Mouse (Mus musculus) left cerebral cortex, adult 6 months (tissue): ENCODE results near the gene Olfr533. TPM values are rescaled to one million over a fixed set of nuclear protein-coding genes. Genes with fewer than 3 reads are reported as not detected.

Source experiments
- long read RNA-seq, 2 experiments: library from polyadenylated mRNA; unstranded; transcript quantifications; one replicate each; pipeline ENCODE4 v2.0.0; 2019 to 2020
- polyA plus RNA-seq: library from polyadenylated mRNA; unstranded; fragments of <200 nt; fragmentation: Nextera tagmentation; gene quantifications from 2 replicates; pipeline ENCODE4 v1.2.3, GENCODE M21; 2021

The Olfr533 gene
- polyA plus RNA-seq = not detected in 2 replicates
- long read RNA-seq, experiment 1 = 0 reads
- long read RNA-seq, experiment 2 = 0 reads

GRCm38 (mm10) chr7:140463070-140463469 lies at the start of gene Olfr533:
TSS of gene Olfr533 (plus strand) at chr7:140463370.

GRCm38 (mm10) chr7:140421539-140421938 lies 41.6 kb upstream of the Olfr533 start, which contains the start of gene Olfr532:
TSS of gene Olfr532 (minus strand) at chr7:140421639.

GRCm38 (mm10) chr7:140483916-140484315 lies 20.7 kb downstream of the Olfr533 start, which contains the start of gene Olfr535:
TSS of gene Olfr535 (plus strand) at chr7:140484216.

DNA sequence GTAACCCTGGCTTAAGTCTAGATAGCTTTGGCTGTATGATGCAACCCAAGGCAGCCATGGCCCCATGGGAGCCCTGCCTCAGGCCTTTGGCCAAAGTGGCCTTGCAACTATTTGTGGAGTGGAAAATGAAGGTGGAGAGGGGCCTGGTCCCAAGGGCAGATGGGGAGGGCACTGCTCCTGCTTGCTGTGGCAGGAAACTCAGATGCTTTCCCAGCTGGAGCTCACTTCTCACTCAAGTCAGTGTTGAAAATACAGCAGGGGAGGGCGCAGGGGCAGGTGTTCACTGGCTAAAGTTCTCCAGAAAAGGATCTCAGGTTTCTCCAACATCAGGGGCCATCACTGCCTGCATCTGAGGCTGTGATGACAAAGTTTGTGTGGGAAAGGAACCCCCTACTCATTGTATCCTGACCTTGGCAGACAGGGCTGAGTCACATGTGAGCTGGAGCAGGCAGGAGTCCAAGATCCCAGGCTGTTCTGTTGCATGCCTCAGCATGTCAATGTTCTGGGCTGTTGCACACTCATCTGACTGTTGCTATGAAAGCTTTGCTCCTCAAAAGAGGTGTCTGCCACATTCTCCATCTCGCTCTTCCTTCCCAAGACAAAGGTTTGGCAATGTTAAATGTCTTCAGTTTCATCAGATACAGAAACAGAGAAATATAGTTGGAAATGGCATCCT lies 44.3 kb downstream of the Olfr533 start, which contains the start of gene Olfr536:
Olfr536 (minus strand) TSS at position 51 of the 676 bp plus-strand sequence.

Other genes with a start within 250 kb of the Olfr533 start
- gene Cd163l1, start 245.1 kb upstream of the Olfr533 start, polyA plus RNA-seq = not detected in 2 replicates
- gene 5830411N06Rik, start 216.1 kb upstream of the Olfr533 start, polyA plus RNA-seq = not detected in 2 replicates
- gene Olfr525, start 142.5 kb upstream of the Olfr533 start, polyA plus RNA-seq = not detected in 2 replicates
- not detected in 2 replicates for gene Olfr527, start 129.4 kb upstream of the Olfr533 start, polyA plus RNA-seq
- gene Olfr60, start 101.7 kb upstream of the Olfr533 start, polyA plus RNA-seq = not detected in 2 replicates
- gene Olfr530, start 87.0 kb upstream of the Olfr533 start, polyA plus RNA-seq = not detected in 2 replicates
- not detected in 2 replicates for gene Olfr531, start 60.5 kb upstream of the Olfr533 start, polyA plus RNA-seq
- not detected in 2 replicates for gene Olfr532, start 41.7 kb upstream of the Olfr533 start, polyA plus RNA-seq
- gene Olfr535, start 20.8 kb downstream of the Olfr533 start, polyA plus RNA-seq = not detected in 2 replicates
- gene Olfr536, start 44.0 kb downstream of the Olfr533 start, polyA plus RNA-seq = not detected in 2 replicates
- not detected in 2 replicates for gene Olfr538, start 104.5 kb downstream of the Olfr533 start, polyA plus RNA-seq
- not detected in 2 replicates for gene Olfr46, start 137.9 kb downstream of the Olfr533 start, polyA plus RNA-seq
- not detected in 2 replicates for gene Olfr61, start 165.6 kb downstream of the Olfr533 start, polyA plus RNA-seq
- gene Olfr53, start 183.1 kb downstream of the Olfr533 start, polyA plus RNA-seq = not detected in 2 replicates
- 0.18 and 0.56 TPM in 2 replicates for gene Olfr539, start 196.6 kb downstream of the Olfr533 start, polyA plus RNA-seq
- gene Olfr45, start 218.6 kb downstream of the Olfr533 start, polyA plus RNA-seq = not detected in 2 replicates
- gene Olfr541, start 233.9 kb downstream of the Olfr533 start, polyA plus RNA-seq = not detected in 2 replicates